16 mouse cellular contexts compared by ENCODE assay signal in the genomic region with DNA sequence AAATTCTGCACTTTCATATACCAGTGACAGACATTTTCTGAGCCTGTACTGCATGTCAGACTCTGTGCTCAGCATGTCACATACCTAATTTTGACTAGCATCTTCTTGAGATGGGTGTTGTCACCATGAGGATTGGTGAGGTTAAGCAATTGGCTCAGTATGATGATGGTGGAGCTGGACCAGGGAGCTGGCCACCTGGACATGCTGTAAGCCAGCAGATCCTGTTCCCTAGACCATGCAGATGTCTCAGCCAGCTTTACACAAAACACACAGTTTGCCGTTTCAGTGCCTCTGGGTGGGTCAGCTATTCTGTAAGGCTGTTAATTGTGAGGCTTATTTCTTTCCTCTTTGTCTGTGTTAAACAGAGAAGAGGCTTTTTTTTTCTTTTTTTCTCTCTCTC. TPM values are rescaled to one million over a fixed set of nuclear protein-coding genes. Genes with fewer than 3 reads are reported as not detected.
A peak's percentile ranks its signal among the peaks of the same experiment; 100 is the strongest.
DNase-seq lines count a peak whose midpoint lies in the region; ATAC-seq lines count a peak whose summit lies in the region.
"Had no signal": no experiment of that assay in that cellular context is flagged by ENCODE, and none has a peak within 500 bp of the region (broad histone marks: within the 10 kb centered on the region; RNA-seq: fewer than 3 reads in every experiment).

No protein-coding gene starts in this region.

- no peak for DNase-seq in heart, adult 8-10 months (ENCODE audit: low spot score)
- no peak for DNase-seq in neural tube, embryonic 10.5 days (ENCODE audit: extremely low spot score, low spot score)
- DNase-seq in hindbrain, embryonic 14.5 days (ENCODE audit: low spot score): no peak
- no peak for DNase-seq in thymus, postnatal 36 days
- DNase-seq in heart, postnatal 4 days: no peak
- DNase-seq: adrenal gland, postnatal 10 days; heart, adult 11 months; lung, adult 2 months; right cerebral cortex, postnatal 14 days had no signal

- no peak overlapping the region for H3K27ac ChIP-seq in heart, embryonic 11.5 days (ENCODE audit: low read depth, low read length)
- peak overlapping the region; percentile 71 for H3K27ac ChIP-seq in neural tube, embryonic 13.5 days (replicated peaks)
- peak overlapping the region; percentile 60 for H3K27ac ChIP-seq in hindbrain, embryonic 14.5 days
- peak overlapping the region; percentile 64 for H3K27ac ChIP-seq in neural tube, embryonic 15.5 days (replicated peaks)
- H3K27ac ChIP-seq: intestine, embryonic 15.5 days; kidney, postnatal 0 days had no signal

- 62% methylated on average over 1 of the region's 1 CpGs for WGBS in heart, embryonic 11.5 days (ENCODE audit: insufficient replicate concordance)
- 28% methylated on average over 1 of the region's 1 CpGs for WGBS in neural tube, embryonic 13.5 days
- 42% methylated on average over 1 of the region's 1 CpGs for WGBS in hindbrain, embryonic 14.5 days
- WGBS in neural tube, embryonic 15.5 days: 15% methylated on average over 1 of the region's 1 CpGs

- no peaks in the 10 kb centered on the region; the same call in 1 of the 2 replicates for H3K36me3 ChIP-seq in heart, embryonic 11.5 days (ENCODE audit: control insufficient read depth, insufficient read depth, low read length)
- H3K36me3 ChIP-seq in neural tube, embryonic 13.5 days: no peaks in the 10 kb centered on the region
- H3K36me3 ChIP-seq in hindbrain, embryonic 14.5 days (replicated peaks; ENCODE audit: control insufficient read depth, insufficient read depth): no peaks in the 10 kb centered on the region; the same call in 1 of the 2 replicates
- H3K36me3 ChIP-seq in neural tube, embryonic 15.5 days: no peaks in the 10 kb centered on the region
- H3K36me3 ChIP-seq: intestine, embryonic 15.5 days had no signal

- no peak overlapping the region for H3K4me3 ChIP-seq in heart, embryonic 11.5 days (ENCODE audit: low read depth, low read length)
- no peak overlapping the region for H3K4me3 ChIP-seq in neural tube, embryonic 13.5 days
- no peak overlapping the region for H3K4me3 ChIP-seq in hindbrain, embryonic 14.5 days (replicated peaks; ENCODE audit: low read length)
- no peak overlapping the region for H3K4me3 ChIP-seq in neural tube, embryonic 15.5 days (replicated peaks)
- H3K4me3 ChIP-seq: intestine, embryonic 15.5 days; myocyte had no signal

- H3K9ac ChIP-seq in heart, embryonic 11.5 days (ENCODE audit: low read depth, low read length): 0 out of 2 replicates have a peak overlapping the region, but pooled peaks have one; percentile 10
- H3K9ac ChIP-seq in neural tube, embryonic 13.5 days: no peak overlapping the region
- H3K9ac ChIP-seq in hindbrain, embryonic 14.5 days: peak overlapping the region; percentile 31
- peak overlapping the region; percentile 3; the same call in 1 of the 2 replicates for H3K9ac ChIP-seq in neural tube, embryonic 15.5 days (replicated peaks)
- H3K9ac ChIP-seq: intestine, embryonic 15.5 days had no signal

- no peaks in the 10 kb centered on the region for H3K27me3 ChIP-seq in heart, embryonic 11.5 days (ENCODE audit: control insufficient read depth, insufficient read depth, low read length)
- H3K27me3 ChIP-seq in neural tube, embryonic 13.5 days: no peaks in the 10 kb centered on the region
- H3K27me3 ChIP-seq in hindbrain, embryonic 14.5 days (ENCODE audit: control insufficient read depth, insufficient read depth, low read length): no peaks in the 10 kb centered on the region
- H3K27me3 ChIP-seq in neural tube, embryonic 15.5 days (replicated peaks): no peaks in the 10 kb centered on the region
- H3K27me3 ChIP-seq: intestine, embryonic 15.5 days had no signal

- no peak overlapping the region for H3K4me2 ChIP-seq in heart, embryonic 11.5 days
- H3K4me2 ChIP-seq in neural tube, embryonic 13.5 days: no peak overlapping the region
- 0 out of 2 replicates have a peak overlapping the region, but pooled peaks have one; percentile 16 for H3K4me2 ChIP-seq in hindbrain, embryonic 14.5 days (replicated peaks)
- H3K4me2 ChIP-seq in neural tube, embryonic 15.5 days: no peak overlapping the region
- H3K4me2 ChIP-seq: intestine, embryonic 15.5 days had no signal

- no peak for ATAC-seq in heart, embryonic 11.5 days (replicated peaks; ENCODE audit: insufficient number of reproducible peaks, low FRiP score, low TSS enrichment)
- no peak for ATAC-seq in neural tube, embryonic 13.5 days (ENCODE audit: low read depth)
- no peak for ATAC-seq in hindbrain, embryonic 14.5 days (ENCODE audit: low FRiP score)
- no peak for ATAC-seq in neural tube, embryonic 15.5 days (ENCODE audit: low FRiP score)
- ATAC-seq: CD4-positive, CD25-positive, alpha-beta regulatory T cell, adult 4 months; intestine, embryonic 15.5 days had no signal

- H3K4me1 ChIP-seq in heart, embryonic 11.5 days (ENCODE audit: control insufficient read depth, insufficient read depth, low read length): peaks cover 17% of the 10 kb centered on the region; the same call in 1 of the 2 replicates
- H3K4me1 ChIP-seq in neural tube, embryonic 13.5 days (replicated peaks): peaks cover 62% of the 10 kb centered on the region
- peaks cover 26% of the 10 kb centered on the region for H3K4me1 ChIP-seq in hindbrain, embryonic 14.5 days (replicated peaks; ENCODE audit: control insufficient read depth, insufficient read depth, low read length)
- peaks cover 59% of the 10 kb centered on the region for H3K4me1 ChIP-seq in neural tube, embryonic 15.5 days

- no peaks in the 10 kb centered on the region for H3K9me3 ChIP-seq in heart, embryonic 11.5 days (replicated peaks; ENCODE audit: control insufficient read depth, low read length)
- H3K9me3 ChIP-seq in neural tube, embryonic 13.5 days: no peaks in the 10 kb centered on the region
- no peaks in the 10 kb centered on the region for H3K9me3 ChIP-seq in hindbrain, embryonic 14.5 days (ENCODE audit: control insufficient read depth, low read length)
- no peaks in the 10 kb centered on the region for H3K9me3 ChIP-seq in neural tube, embryonic 15.5 days (replicated peaks)
- H3K9me3 ChIP-seq: intestine, embryonic 15.5 days had no signal

RNA-seq across cellular contexts. Expression of gene Chmp4b, which starts 31.2 kb away (rescaled TPM):
- 10.1 and 12.5 TPM in 2 replicates for polyA plus RNA-seq in heart, embryonic 11.5 days (2014; fragmentation: Nextera tagmentation; extraction: Ambion mirVana)
- total RNA-seq in heart, adult 8-10 months (2022): 100 to 1,000 TPM; 119 to 132 (median 124) TPM
- 29.1 and 29.6 TPM in 2 replicates for polyA plus RNA-seq in neural tube, embryonic 13.5 days (2015; fragmentation: Nextera tagmentation; extraction: Ambion mirVana)
- polyA plus RNA-seq in hindbrain, embryonic 14.5 days (2014; fragmentation: Nextera tagmentation; extraction: Ambion mirVana): 23.2 and 23.4 TPM in 2 replicates
- 29.6 and 31.5 TPM in 2 replicates for polyA plus RNA-seq in neural tube, embryonic 15.5 days (2015; fragmentation: Nextera tagmentation; extraction: Ambion mirVana)
- 100 to 1,000 TPM; 133 to 134 TPM for total RNA-seq in heart, postnatal 4 days (2021)
